Mouse (Mus musculus): ENCODE measurements around the gene Ndst2. TPM values are rescaled to one million over a fixed set of nuclear protein-coding genes. Genes with fewer than 3 reads are reported as not detected.

The Ndst2 gene
- 10 to 100 TPM; 12.9 to 13.7 TPM for polyA plus RNA-seq (2017; shearing (Covaris generic))

GRCm38 (mm10) chr14:20733952-20734774, at the start of gene Ndst2:
Gene Ndst2 (minus strand): TSS chr14:20734562.
- peak; percentile 94 for ATAC-seq

- ATAC-seq: no peak
These were observed 49.2 kb upstream of the Ndst2 start for GRCm38 (mm10) chr14:20783526-20783925.

GRCm38 (mm10) chr14:20782860-20783259, 48.5 kb upstream of the Ndst2 start:
- ATAC-seq: no peak

- no peak for ATAC-seq
These were observed 45.9 kb upstream of the Ndst2 start for GRCm38 (mm10) chr14:20780217-20780616.

- no peak for ATAC-seq
These were observed 44.1 kb upstream of the Ndst2 start for GRCm38 (mm10) chr14:20778496-20778895.

- peak; percentile 45 for ATAC-seq
These were observed 41.3 kb upstream of the Ndst2 start for GRCm38 (mm10) chr14:20775661-20776060.

GRCm38 (mm10) chr14:20773410-20773809, 39.0 kb upstream of the Ndst2 start:
- ATAC-seq: no peak

- ATAC-seq: no peak
These were observed 38.4 kb upstream of the Ndst2 start for GRCm38 (mm10) chr14:20772808-20773207.

GRCm38 (mm10) chr14:20771941-20772340, 37.6 kb upstream of the Ndst2 start:
- ATAC-seq: no peak

- no peak for ATAC-seq
These were observed 34.2 kb upstream of the Ndst2 start for GRCm38 (mm10) chr14:20768581-20768980.

GRCm38 (mm10) chr14:20767936-20768335, 33.6 kb upstream of the Ndst2 start:
- no peak for ATAC-seq

- ATAC-seq: peak; percentile 98
These were observed 31.4 kb upstream of the Ndst2 start for GRCm38 (mm10) chr14:20765642-20766258.

- no peak for ATAC-seq
These were observed 30.6 kb upstream of the Ndst2 start for GRCm38 (mm10) chr14:20764942-20765341.

GRCm38 (mm10) chr14:20758768-20759435, 24.5 kb upstream of the Ndst2 start:
- no peak for ATAC-seq

- no peak for ATAC-seq
These were observed 23.1 kb upstream of the Ndst2 start for GRCm38 (mm10) chr14:20757370-20757907.

GRCm38 (mm10) chr14:20753792-20754191, 19.4 kb upstream of the Ndst2 start:
- no peak for ATAC-seq

- ATAC-seq: no peak
These were observed 16.1 kb upstream of the Ndst2 start for GRCm38 (mm10) chr14:20750503-20750902.

- ATAC-seq: no peak
These were observed 15.2 kb upstream of the Ndst2 start for GRCm38 (mm10) chr14:20749494-20750051.

- no peak for ATAC-seq
These were observed 14.0 kb upstream of the Ndst2 start for GRCm38 (mm10) chr14:20748388-20748787.

- ATAC-seq: no peak
These were observed 12.6 kb upstream of the Ndst2 start for GRCm38 (mm10) chr14:20746935-20747334.

GRCm38 (mm10) chr14:20743614-20744013, 9.3 kb upstream of the Ndst2 start:
- ATAC-seq: no peak

- no peak for ATAC-seq
These were observed 6.9 kb upstream of the Ndst2 start for GRCm38 (mm10) chr14:20741301-20741700.

GRCm38 (mm10) chr14:20738511-20738910, 4.1 kb upstream of the Ndst2 start:
- no peak for ATAC-seq
